Mouse (Mus musculus) kidney, postnatal 0 days (tissue): ENCODE results near the gene Kiss1. TPM values are rescaled to one million over a fixed set of nuclear protein-coding genes. Genes with fewer than 3 reads are reported as not detected.

Source experiments
- ATAC-seq: fragments of 200-750 bp; cut with Nextera tagmentation; replicated peaks from 2 replicates; pipeline ENCODE4 v1.8.0; 2017; ENCODE audit warnings: low read depth, moderate number of reproducible peaks, moderate TSS enrichment, moderate library complexity; ENCODE audit not compliant: low FRiP score
- DNase-seq: peaks from one replicate; pipeline ENCODE4 v3.0.0-alpha.2; 2016; ENCODE audit warnings: low spot score
- H3K27ac ChIP-seq: fragments of 300-500 bp; sonication (generic); 2 replicates; pipeline ENCODE4 v1.5.1; 2014; ENCODE audit warnings: mild to moderate bottlenecking
- H3K27me3 ChIP-seq: fragments of 300-500 bp; sonication (generic); 2 replicates; pipeline ENCODE4 v1.6.1; 2014; ENCODE audit warnings: low read length, mixed read lengths; ENCODE audit not compliant: insufficient read depth
- H3K36me3 ChIP-seq: fragments of 300-500 bp; sonication (generic); 2 replicates; pipeline ENCODE4 v1.6.1; 2014; ENCODE audit warnings: low read length, mixed read lengths; ENCODE audit not compliant: insufficient read depth
- H3K4me1 ChIP-seq: fragments of 300-500 bp; sonication (generic); replicated peaks from 2 replicates; pipeline ENCODE4 v1.6.1; 2014; ENCODE audit warnings: antibody characterized with exemption, low read length, mixed read lengths; ENCODE audit not compliant: insufficient read depth
- H3K4me2 ChIP-seq: fragments of 300-500 bp; sonication (generic); 2 replicates; pipeline ENCODE4 v1.6.1; 2014; ENCODE audit warnings: mild to moderate bottlenecking, low read length, moderate library complexity, mixed read lengths
- H3K4me3 ChIP-seq: fragments of 300-500 bp; sonication (generic); replicated peaks from 2 replicates; pipeline ENCODE4 v1.5.1; 2014; ENCODE audit warnings: low read depth, low read length
- H3K9ac ChIP-seq: fragments of 300-500 bp; sonication (generic); 2 replicates; pipeline ENCODE4 v1.6.1; 2014; ENCODE audit warnings: low read depth, low read length
- H3K9me3 ChIP-seq: fragments of 300-500 bp; sonication (generic); replicated peaks from 2 replicates; pipeline ENCODE4 v1.6.1; 2016; ENCODE audit warnings: low read length, inconsistent platforms, mixed read lengths
- CTCF ChIP-seq: IDR thresholded peaks from 2 replicates; pipeline ENCODE4 v1.5.1; 2016; ENCODE audit warnings: antibody characterized with exemption, low read depth, mild to moderate bottlenecking, moderate library complexity
- WGBS: fragments of 180-500 bp; shearing (Covaris S2); extraction: QIAGEN DNeasy Blood & Tissue Kit; methylation state at CpG from one replicate; pipeline ENCODE4 v1.1.7; 2014; 5-methylcytosine and 5-hydroxymethylcytosine counted together
- polyA plus RNA-seq: library from polyadenylated mRNA; unstranded; fragments of >200 nt; fragmentation: Nextera tagmentation; extraction: Ambion mirVana; gene quantifications from 2 replicates; pipeline ENCODE4 v1.2.1, GENCODE M21; 2015

Kiss1 gene
- polyA plus RNA-seq, 1 experiment from 2014 or later, result not detected

DNA sequence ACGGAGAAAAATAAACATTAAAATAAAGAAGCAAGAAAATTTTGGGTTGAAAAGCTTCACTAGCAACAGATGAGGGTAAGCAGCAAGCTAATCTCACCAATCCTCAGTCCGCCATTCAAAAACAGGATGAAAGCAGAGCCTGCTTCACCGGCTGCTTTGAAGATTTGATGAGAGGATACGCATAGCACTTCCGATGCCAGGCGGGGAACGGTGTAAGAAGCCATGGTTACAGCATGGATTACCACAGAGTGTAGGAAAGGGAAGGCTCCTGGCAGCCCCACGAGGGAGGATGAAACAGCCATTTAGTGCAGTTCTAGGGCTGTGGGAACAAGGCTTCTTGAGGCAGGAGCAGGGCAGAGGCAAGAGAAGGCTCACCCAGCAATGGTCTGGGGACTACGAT is 30.1 kb downstream of the Kiss1 start:
- Histone ChIP-seq H3K4me2 (no peak overlapping the region), H3K27ac (no peak overlapping the region), H3K9ac (no peak overlapping the region), H3K4me3 (no peak overlapping the region), H3K36me3 (no peaks in the 10 kb centered on the region), H3K9me3 (no peaks in the 10 kb centered on the region), H3K27me3 (no peaks in the 10 kb centered on the region), H3K4me1 (0 out of 2 replicates have a peak, but pooled peaks cover 5% of the 10 kb centered on the region)
- 35% methylated on average over 9 of the region's 9 CpGs for WGBS
- no peak for DNase-seq
- no peak for TF ChIP-seq CTCF
- no peak for ATAC-seq

DNA sequence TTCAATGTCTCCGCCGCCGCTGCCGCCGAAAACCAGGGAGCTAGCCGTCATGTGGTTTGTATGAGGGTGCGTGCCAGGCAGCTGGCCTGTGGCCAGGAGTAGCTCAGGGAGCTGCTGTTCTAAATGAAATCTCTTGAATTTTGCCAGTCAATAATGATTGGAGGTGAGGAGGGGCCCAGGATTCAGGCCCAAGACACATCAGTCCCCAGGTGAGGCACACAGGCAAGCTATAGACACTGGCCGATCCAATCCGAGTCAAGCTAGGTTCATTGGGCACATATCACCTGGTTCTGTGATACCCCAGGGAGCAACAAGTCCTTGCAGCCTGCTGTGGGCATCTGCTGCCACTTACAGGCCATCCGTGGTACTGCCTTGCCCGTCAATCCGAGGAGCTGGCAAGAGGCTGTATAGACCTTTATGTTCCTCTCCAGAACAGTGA is 31.7 kb downstream of the Kiss1 start:
- 53% methylated on average over 12 of the region's 12 CpGs for WGBS
- Histone ChIP-seq H3K27me3 (no peaks in the 10 kb centered on the region), H3K4me1 (0 out of 2 replicates have a peak, but pooled peaks cover 5% of the 10 kb centered on the region), H3K9me3 (no peaks in the 10 kb centered on the region), H3K9ac (no peak overlapping the region), H3K4me3 (no peak overlapping the region), H3K36me3 (no peaks in the 10 kb centered on the region), H3K4me2 (no peak overlapping the region), H3K27ac (no peak overlapping the region)
- peak; percentile 44; the same call in 1 of the 2 replicates for ATAC-seq
- DNase-seq, result peak; percentile 73
- TF ChIP-seq CTCF, result peak; percentile 98

DNA sequence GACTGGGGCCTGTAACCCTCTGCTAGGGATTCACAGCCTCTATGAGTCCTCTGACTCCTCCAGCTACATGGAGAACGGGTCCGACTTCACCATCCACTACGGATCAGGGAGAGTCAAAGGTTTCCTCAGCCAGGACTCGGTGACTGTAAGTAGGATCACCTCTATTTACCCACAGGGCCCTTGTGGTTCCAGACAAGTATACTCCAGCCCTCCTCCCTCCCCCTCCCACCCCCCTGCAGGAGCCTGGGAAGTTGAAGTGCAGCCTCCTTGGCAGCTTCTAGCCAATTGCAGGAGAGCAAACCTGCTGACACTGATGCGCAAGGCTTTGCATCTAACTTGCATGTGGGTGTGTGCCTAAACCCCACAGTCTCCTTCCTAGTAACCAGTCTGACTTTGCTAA is 33.8 kb downstream of the Kiss1 start:
- no peak for TF ChIP-seq CTCF
- Histone ChIP-seq H3K27me3 (no peaks in the 10 kb centered on the region), H3K27ac (no peak overlapping the region), H3K4me2 (no peak overlapping the region), H3K36me3 (no peaks in the 10 kb centered on the region), H3K9ac (no peak overlapping the region), H3K4me1 (0 out of 2 replicates have a peak, but pooled peaks cover 5% of the 10 kb centered on the region), H3K4me3 (no peak overlapping the region), H3K9me3 (no peaks in the 10 kb centered on the region)
- no peak for DNase-seq
- 43% methylated on average over 5 of the region's 5 CpGs for WGBS
- no peak for ATAC-seq

DNA sequence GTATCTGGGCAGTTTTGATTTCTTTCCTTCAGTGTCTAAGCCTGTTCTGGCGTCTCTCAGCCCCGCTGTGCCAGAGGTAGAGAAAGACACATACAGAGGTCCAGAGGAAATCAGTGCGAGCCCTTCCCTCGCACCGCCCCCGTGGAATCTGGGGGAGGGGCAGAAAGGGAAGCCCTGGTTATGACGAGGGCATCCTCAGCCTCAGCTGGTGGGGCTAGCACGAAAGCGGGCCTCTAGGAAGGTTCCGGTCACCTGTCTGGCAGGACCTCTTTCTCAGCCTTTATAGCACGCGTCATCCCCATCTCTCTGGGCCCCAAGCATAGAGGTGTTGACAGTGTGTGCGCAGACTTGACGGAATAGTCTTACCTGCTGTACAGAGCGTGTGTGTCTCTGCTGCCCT is 34.2 kb downstream of the Kiss1 start:
- WGBS, result 48% methylated on average over 15 of the region's 15 CpGs
- Histone ChIP-seq H3K9ac (no peak overlapping the region), H3K36me3 (no peaks in the 10 kb centered on the region), H3K4me3 (no peak overlapping the region), H3K4me1 (0 out of 2 replicates have a peak, but pooled peaks cover 5% of the 10 kb centered on the region), H3K27me3 (no peaks in the 10 kb centered on the region), H3K9me3 (no peaks in the 10 kb centered on the region), H3K27ac (no peak overlapping the region), H3K4me2 (no peak overlapping the region)
- ATAC-seq (no peak), DNase-seq (no peak)
- no peak for TF ChIP-seq CTCF

DNA sequence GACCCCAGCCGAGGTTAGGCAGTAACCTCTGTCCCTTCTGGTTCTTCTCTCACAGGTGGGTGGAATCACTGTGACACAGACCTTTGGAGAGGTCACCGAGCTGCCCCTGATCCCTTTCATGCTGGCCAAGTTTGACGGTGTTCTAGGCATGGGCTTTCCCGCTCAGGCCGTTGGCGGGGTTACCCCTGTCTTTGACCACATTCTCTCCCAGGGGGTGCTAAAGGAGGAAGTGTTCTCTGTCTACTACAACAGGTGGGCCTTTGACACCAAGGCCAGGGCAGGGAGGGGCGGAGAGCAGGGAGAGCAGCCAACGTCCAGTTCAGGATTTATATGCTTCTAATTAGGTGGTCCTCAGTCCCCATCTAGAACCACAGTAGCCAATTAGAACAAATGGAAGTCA is 34.7 kb downstream of the Kiss1 start:
- no peak overlapping the region for H3K27ac ChIP-seq
- no peaks in the 10 kb centered on the region for H3K27me3 ChIP-seq
- no peak for TF ChIP-seq CTCF
- H3K9ac ChIP-seq, result no peak overlapping the region
- H3K4me1 ChIP-seq, result 0 out of 2 replicates have a peak, but pooled peaks cover 5% of the 10 kb centered on the region
- 37% methylated on average over 8 of the region's 8 CpGs for WGBS
- H3K36me3 ChIP-seq, result no peaks in the 10 kb centered on the region
- ATAC-seq, result no peak
- H3K4me2 ChIP-seq, result no peak overlapping the region
- no peak for DNase-seq
- no peak overlapping the region for H3K4me3 ChIP-seq
- H3K9me3 ChIP-seq, result no peaks in the 10 kb centered on the region

DNA sequence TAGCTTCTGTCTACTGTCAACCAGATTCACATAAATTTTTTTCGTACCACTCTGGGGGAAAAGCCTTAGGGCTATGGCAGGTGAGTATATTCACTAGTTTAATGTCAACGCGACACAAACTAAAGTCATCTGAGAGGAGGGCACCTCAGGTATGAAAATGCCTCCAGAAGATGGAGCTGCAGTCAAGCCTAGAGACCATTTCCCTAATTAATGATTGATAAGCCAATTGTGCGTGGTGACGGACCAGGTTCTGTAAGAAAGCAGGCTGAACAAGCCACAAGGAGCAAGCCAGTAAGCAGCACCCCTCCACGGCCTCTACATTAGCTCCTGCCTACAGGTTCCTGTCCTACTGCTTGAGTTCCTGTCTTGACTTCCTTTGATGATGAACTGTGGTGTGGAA is 39.3 kb downstream of the Kiss1 start:
- H3K9ac ChIP-seq, result no peak overlapping the region
- 84% methylated on average over 6 of the region's 6 CpGs for WGBS
- no peak for DNase-seq
- H3K4me1 ChIP-seq, result peaks cover 5% of the 10 kb centered on the region; the same call in 1 of the 2 replicates
- TF ChIP-seq CTCF, result peak; percentile 17; the same call in 1 of the 2 replicates
- ATAC-seq, result no peak
- H3K27me3 ChIP-seq, result no peaks in the 10 kb centered on the region
- H3K9me3 ChIP-seq, result no peaks in the 10 kb centered on the region
- H3K4me3 ChIP-seq, result no peak overlapping the region
- H3K36me3 ChIP-seq, result no peaks in the 10 kb centered on the region
- no peak overlapping the region for H3K27ac ChIP-seq
- no peak overlapping the region for H3K4me2 ChIP-seq

DNA sequence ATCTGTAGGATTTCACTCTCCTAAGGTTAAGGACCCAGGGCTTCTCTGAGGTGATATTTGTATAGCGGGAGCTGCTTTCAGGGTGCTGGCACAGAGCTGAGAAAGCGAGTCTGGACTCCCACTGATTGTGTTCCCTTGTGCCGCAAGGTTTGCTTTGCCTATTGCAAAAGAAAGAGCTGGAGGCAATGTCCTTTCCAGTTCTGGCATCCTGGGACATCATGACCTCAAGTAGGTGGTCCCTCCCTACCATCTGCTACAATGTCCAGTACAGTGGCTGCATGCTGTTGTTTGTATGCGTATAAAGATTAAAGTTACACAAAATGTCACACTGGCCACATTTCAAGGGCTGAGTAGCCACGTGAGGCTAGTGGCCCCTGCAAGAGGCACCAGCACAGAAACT is 40.4 kb downstream of the Kiss1 start:
- no peak overlapping the region for H3K9ac ChIP-seq
- no peak overlapping the region for H3K4me3 ChIP-seq
- no peak overlapping the region for H3K4me2 ChIP-seq
- no peaks in the 10 kb centered on the region for H3K36me3 ChIP-seq
- H3K27ac ChIP-seq, result no peak overlapping the region
- H3K9me3 ChIP-seq, result no peaks in the 10 kb centered on the region
- WGBS, result 92% methylated on average over 5 of the region's 5 CpGs
- H3K27me3 ChIP-seq, result no peaks in the 10 kb centered on the region
- DNase-seq (no peak), ATAC-seq (no peak)
- TF ChIP-seq CTCF, result no peak
- no peaks in the 10 kb centered on the region; the same call in 1 of the 2 replicates for H3K4me1 ChIP-seq
